Mouse (Mus musculus) adipocyte (in vitro differentiated cells): ENCODE data around the gene Mospd3.

Experiments
- DNase-seq: peaks from one replicate; pipeline ENCODE4 v3.0.0-alpha.2; 2016; ENCODE audit warnings: low spot score

Gene Mospd3

GRCm38 (mm10) chr5:137574470-137574901, 26.4 kb downstream of the Mospd3 start:
- no peak for DNase-seq

- DNase-seq, result no peak
These were observed 29.9 kb downstream of the Mospd3 start for GRCm38 (mm10) chr5:137570691-137571586.

- DNase-seq, result no peak
These were observed 30.7 kb downstream of the Mospd3 start for GRCm38 (mm10) chr5:137570181-137570580.

GRCm38 (mm10) chr5:137569665-137570064, 31.2 kb downstream of the Mospd3 start, which contains the start of gene Tfr2:
Tfr2 (plus strand) TSS chr5:137569840.
- DNase-seq, result peak; percentile 42

GRCm38 (mm10) chr5:137569031-137569430, 31.8 kb downstream of the Mospd3 start:
- no peak for DNase-seq

GRCm38 (mm10) chr5:137568223-137568798, 32.5 kb downstream of the Mospd3 start:
- DNase-seq, result no peak

GRCm38 (mm10) chr5:137566416-137566815, 34.4 kb downstream of the Mospd3 start:
- no peak for DNase-seq

- DNase-seq, result no peak
These were observed 35.1 kb downstream of the Mospd3 start for GRCm38 (mm10) chr5:137565744-137566143.

- no peak for DNase-seq
These were observed 37.9 kb downstream of the Mospd3 start for GRCm38 (mm10) chr5:137562965-137563364.

- no peak for DNase-seq
These were observed 39.3 kb downstream of the Mospd3 start for GRCm38 (mm10) chr5:137561556-137561955.

GRCm38 (mm10) chr5:137553898-137554297, 47.0 kb downstream of the Mospd3 start:
- DNase-seq, result no peak

GRCm38 (mm10) chr5:137553411-137553837, 47.4 kb downstream of the Mospd3 start, which contains the start of gene Actl6b:
Actl6b (plus strand) TSS chr5:137553517.
- DNase-seq, result no peak

GRCm38 (mm10) chr5:137553000-137553399, 47.9 kb downstream of the Mospd3 start:
- no peak for DNase-seq

- DNase-seq, result no peak
These were observed 49.7 kb downstream of the Mospd3 start for GRCm38 (mm10) chr5:137551119-137551518.

GRCm38 (mm10) chr5:137549840-137550239, 51.0 kb downstream of the Mospd3 start:
- no peak for DNase-seq
